Mouse (Mus musculus): Measurements from ENCODE around the gene Ctps2. TPM values are rescaled to one million over a fixed set of nuclear protein-coding genes. Genes with fewer than 3 reads are reported as not detected.

The Ctps2 gene
- total RNA-seq, 2 experiments from 2014 or later = 52.1 to 56.5 TPM

GRCm38 (mm10) chrX:162963840-162964239 lies 62.8 kb downstream of the Ctps2 start:
- no peak for DNase-seq (ENCODE audit: low spot score in 2 of 2)
- intact Hi-C loops (cut with DNase I) = no loop called here

DNA sequence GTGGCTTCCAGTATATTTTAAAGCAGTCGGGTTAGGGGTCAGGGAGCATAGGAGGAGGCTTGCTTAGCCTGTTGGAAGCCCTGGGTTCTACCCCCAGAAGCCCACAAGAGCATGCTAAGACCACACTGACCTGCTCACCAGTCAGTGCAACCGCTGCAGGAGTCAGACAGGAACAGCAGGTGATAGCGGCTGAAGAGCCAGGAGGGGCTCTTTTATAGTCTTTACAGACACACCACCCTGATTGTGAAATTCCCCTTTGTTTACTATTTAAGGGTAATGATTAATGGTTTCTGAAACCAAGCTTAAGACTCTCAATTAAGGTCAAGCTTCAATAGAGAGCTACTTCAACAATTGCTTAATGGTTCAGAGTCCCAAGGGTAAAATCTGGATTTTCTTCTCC lies 63.3 kb downstream of the Ctps2 start, which contains the start of gene S100g:
S100g (minus strand) TSS at position 217 of the 400 bp plus-strand sequence.
- no peak for DNase-seq (ENCODE audit: low spot score in 2 of 2)
- intact Hi-C loops (cut with DNase I) = no loop called here

GRCm38 (mm10) chrX:162967456-162967855 lies 66.4 kb downstream of the Ctps2 start:
- no peak for DNase-seq (ENCODE audit: low spot score in 2 of 2)
- intact Hi-C loops (cut with DNase I) = no loop called here

GRCm38 (mm10) chrX:162976194-162976593 lies 75.2 kb downstream of the Ctps2 start:
- no peak for DNase-seq (ENCODE audit: low spot score in 2 of 2)
- intact Hi-C loops (cut with DNase I) = no loop called here

- DNase-seq (ENCODE audit: low spot score in 2 of 2) = no peak
Measured at GRCm38 (mm10) chrX:162986876-162987495, 85.9 kb downstream of the Ctps2 start.

GRCm38 (mm10) chrX:162991396-162991795 lies 90.4 kb downstream of the Ctps2 start:
- no peak for DNase-seq (ENCODE audit: low spot score in 2 of 2)
- intact Hi-C loops (cut with DNase I) = no loop called here

More at GRCm38 (mm10) chrX:162986876-162987495, 85.9 kb downstream of the Ctps2 start:
- intact Hi-C loops (cut with DNase I) = no loop called here

- intact Hi-C loops (cut with DNase I) = no loop called here
Measured at GRCm38 (mm10) chrX:162992121-162992520, 91.1 kb downstream of the Ctps2 start.

DNA sequence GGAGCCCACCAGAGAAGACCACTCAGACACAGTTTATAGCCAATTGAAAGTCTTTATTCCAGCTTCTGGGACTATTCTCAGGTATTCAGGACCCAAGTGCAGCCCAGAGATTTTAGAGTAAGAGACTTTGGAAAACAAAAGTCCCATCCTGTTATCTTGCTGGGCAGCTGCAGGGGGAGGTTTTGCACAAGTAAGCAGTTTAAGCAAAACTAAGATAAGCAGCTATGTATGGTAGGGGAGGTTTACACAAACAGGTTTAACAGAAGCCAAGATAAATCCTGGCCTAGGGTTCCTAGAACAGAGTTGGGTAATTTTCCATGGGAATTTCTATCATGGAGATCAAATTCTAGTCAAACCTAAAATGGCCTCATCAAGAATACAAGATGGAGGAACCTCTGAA lies 126.8 kb downstream of the Ctps2 start:
- no peak for DNase-seq (ENCODE audit: low spot score in 2 of 2)
- intact Hi-C loops (cut with DNase I) = no loop called here

More at GRCm38 (mm10) chrX:162992121-162992520, 91.1 kb downstream of the Ctps2 start:
- no peak for DNase-seq (ENCODE audit: low spot score in 2 of 2)

- DNase-seq (ENCODE audit: low spot score in 2 of 2) = no peak
- intact Hi-C loops (cut with DNase I) = no loop called here
Measured at GRCm38 (mm10) chrX:163038767-163039166, 137.7 kb downstream of the Ctps2 start.

- no peak for DNase-seq (ENCODE audit: low spot score in 2 of 2)
Measured at GRCm38 (mm10) chrX:163042771-163043170, 141.7 kb downstream of the Ctps2 start.

GRCm38 (mm10) chrX:163063936-163064335 lies 162.9 kb downstream of the Ctps2 start:
- intact Hi-C loops (cut with DNase I) = no loop called here
- no peak for DNase-seq (ENCODE audit: low spot score in 2 of 2)

More at GRCm38 (mm10) chrX:163042771-163043170, 141.7 kb downstream of the Ctps2 start:
- intact Hi-C loops (cut with DNase I) = no loop called here

Small RNAs within 50 kb of the gene (microRNA-seq; reads per million reads assigned to microRNA genes)
- 0 reads per million in 2 experiments for gene Mir3473a

Other genes starting within 250 kb of the Ctps2 start
- 100 to 1,000 TPM; 142 to 154 TPM for gene Rbbp7, start 140.8 kb upstream of the Ctps2 start, total RNA-seq (2021)
- 10 to 100 TPM; 16.6 to 18.3 TPM for gene Txlng, start 71.8 kb upstream of the Ctps2 start, total RNA-seq (2021)
- 10 to 100 TPM; 29.7 to 32.7 TPM for gene Syap1, start 12.8 kb upstream of the Ctps2 start, total RNA-seq (2021)
- gene S100g, start 63.4 kb downstream of the Ctps2 start, total RNA-seq (2021) = not detected

Data from left cerebral cortex, postnatal 14 days (tissue).